Mouse (Mus musculus) monocyte, adult 2 months (primary cell): ENCODE data around the gene Arhgef10l.

Experiments
- DNase-seq, 2 experiments: peaks; one replicate each; pipeline ENCODE4 v3.0.0; 2022; ENCODE audit warnings: low spot score in 2 of 2, low read depth in 1 of 2

Arhgef10l gene

DNA sequence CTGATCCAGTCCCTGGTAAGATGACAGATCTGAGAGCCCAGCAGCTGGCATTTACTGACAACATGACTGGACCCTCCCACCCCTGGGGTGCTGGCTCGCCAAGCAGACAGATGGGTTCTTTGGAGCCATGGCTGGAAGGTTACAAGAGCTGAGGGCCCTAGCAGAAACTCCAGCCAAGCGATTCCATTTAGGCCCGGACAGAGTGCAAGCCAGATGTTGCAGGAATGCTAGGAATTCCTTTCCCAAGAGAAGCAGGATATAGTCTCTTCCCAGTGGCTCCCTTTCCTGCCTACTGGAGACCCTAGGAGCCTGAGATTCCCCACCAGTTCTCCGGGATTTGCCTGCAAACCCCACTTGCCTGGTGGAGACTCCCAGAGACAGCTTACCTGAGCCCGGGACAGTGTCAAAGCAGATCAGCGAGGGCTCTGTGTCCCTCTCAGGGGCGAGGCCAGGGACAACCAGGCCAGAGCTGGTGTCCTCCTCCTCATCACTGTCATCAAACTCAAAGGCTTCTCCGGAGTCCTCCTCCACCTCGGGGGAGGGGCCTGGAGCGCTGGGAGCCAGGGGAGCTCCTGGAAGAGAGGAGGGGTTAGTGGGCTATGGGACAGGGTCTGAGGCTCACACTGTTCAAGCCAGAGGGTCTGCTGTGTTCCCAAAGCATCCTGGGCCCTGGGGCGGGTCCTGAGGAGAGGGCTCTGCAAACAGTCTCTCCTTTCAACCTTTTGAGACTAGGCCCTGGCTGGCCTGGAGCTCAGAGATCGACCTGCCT lies 54.8 kb downstream of the Arhgef10l start:
- DNase-seq, result no peak

- no peak for DNase-seq
Observed at GRCm38 (mm10) chr4:140608228-140608720, 57.5 kb downstream of the Arhgef10l start.

GRCm38 (mm10) chr4:140606779-140607178 lies 59.0 kb downstream of the Arhgef10l start:
- DNase-seq, result no peak

GRCm38 (mm10) chr4:140606197-140606596 lies 59.6 kb downstream of the Arhgef10l start:
- DNase-seq, result no peak

DNA sequence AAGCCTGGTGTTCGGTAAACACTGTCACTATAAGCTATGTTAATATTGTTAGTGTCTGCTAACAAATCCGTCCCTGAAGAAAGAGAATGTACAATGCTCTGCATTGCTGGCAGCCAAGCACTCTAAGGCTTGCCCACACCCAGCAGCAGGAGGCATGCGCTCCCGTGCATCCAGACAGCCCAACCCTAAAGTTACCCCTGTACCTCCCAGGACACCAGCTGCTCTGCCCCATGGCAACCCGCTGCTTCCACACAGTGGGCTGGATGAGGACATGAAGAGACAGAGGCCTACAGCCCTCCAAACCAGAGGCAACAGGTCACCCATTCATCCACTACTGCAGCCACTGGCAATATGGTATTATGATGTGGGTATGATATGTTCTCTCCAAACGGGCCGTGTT lies 60.0 kb downstream of the Arhgef10l start:
- no peak for DNase-seq

DNA sequence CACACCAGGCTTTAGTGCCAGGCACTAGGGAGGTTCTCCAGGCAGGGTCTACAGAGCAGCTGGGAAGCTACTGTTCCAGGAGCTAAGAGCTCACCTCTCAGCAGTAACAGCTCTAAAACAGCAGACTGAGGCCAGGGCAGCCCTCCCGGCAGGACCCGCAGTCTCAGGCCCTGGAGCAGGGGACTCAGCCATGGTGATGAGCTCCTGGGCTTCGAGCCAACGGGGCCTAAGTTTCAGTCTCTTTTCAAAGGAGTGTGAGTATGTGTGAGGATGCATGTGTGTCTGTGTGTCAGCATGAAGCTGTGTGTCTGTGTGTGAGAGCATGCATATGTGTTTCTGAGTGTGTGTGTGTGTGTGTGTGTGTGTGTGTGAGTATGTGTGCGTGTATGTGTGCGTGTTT lies 60.6 kb downstream of the Arhgef10l start:
- no peak for DNase-seq

DNA sequence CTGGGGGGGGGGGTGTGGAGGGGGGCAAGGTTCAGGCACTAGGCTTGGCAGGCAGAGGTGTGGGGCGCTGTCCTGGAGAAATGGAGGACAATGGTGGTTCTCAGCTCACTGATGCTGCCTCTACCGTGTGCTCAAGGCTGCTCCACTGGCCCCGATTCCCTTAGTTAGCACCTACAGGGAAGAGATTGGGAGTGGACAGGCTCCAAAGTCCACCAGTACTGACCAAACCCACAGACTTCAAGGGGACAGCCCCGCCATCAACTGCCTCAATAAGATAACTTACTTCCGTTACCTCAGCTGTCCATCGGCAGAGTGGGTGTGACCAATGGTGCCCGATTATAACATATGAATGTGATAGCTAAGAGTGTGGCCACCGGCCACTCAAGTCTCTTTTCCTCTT lies 61.3 kb downstream of the Arhgef10l start:
- no peak for DNase-seq

DNA sequence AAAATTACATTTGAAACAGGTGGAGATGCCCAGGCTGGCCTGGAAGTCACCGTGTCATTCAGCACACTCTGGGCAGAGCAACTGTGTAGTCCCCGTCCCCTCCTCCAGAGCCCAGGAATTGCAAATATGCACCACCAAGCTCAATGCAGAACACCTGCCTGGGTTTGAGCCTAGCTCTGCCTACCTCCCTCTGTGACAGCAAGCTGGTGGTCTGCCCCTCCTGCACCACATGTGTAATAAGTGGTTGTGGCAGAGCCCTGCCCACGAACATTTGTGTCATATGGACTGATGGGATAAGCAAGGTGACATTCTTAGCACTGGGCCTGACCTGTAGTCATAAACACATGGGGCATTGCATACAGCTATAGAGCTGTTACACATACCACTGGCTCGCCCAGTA lies 63.8 kb downstream of the Arhgef10l start:
- DNase-seq, result no peak

- DNase-seq, result no peak
Observed at GRCm38 (mm10) chr4:140601153-140601552, 64.7 kb downstream of the Arhgef10l start.

- DNase-seq, result no peak
Observed at GRCm38 (mm10) chr4:140598846-140599245, 67.0 kb downstream of the Arhgef10l start.

DNA sequence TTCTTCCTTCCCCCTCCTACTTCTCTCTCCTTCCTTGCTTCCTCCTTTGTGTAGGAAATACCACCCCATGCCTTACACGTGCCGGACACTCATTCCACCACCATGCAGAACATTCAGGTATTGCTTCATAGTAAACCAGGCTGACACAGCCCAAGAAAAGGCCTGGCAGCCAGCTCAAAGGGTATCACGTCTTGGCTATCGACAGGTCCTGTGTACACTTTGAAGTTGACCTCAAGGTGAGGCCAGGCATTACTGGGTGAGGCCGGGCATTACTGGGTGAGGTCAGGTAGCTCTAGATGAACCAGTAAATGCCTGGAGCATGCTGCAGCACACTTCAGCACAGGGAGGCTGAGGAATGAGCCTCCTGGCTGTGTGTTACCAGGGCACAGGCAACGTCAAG lies 67.9 kb downstream of the Arhgef10l start:
- no peak for DNase-seq

DNA sequence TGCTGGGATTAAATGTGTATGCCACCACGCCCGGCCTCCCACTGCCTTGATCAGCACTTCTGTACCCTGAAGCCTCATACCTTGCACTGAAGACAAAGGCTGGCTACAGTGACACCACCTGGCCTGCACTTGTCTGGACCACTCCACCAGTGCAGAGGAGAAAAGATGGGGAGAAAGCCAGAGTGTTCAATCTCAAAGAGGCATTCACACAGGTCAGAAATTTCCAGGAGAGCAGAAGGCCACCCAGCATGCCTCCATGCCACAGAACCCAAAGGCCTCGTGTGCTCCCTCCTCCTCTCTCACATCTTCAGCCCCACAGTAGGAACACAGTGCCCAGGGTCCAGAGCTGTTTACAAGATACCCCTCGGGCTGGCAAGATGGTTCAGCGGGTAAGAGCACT lies 68.4 kb downstream of the Arhgef10l start:
- no peak for DNase-seq

- no peak for DNase-seq
Observed at GRCm38 (mm10) chr4:140593771-140594505, 71.9 kb downstream of the Arhgef10l start.

DNA sequence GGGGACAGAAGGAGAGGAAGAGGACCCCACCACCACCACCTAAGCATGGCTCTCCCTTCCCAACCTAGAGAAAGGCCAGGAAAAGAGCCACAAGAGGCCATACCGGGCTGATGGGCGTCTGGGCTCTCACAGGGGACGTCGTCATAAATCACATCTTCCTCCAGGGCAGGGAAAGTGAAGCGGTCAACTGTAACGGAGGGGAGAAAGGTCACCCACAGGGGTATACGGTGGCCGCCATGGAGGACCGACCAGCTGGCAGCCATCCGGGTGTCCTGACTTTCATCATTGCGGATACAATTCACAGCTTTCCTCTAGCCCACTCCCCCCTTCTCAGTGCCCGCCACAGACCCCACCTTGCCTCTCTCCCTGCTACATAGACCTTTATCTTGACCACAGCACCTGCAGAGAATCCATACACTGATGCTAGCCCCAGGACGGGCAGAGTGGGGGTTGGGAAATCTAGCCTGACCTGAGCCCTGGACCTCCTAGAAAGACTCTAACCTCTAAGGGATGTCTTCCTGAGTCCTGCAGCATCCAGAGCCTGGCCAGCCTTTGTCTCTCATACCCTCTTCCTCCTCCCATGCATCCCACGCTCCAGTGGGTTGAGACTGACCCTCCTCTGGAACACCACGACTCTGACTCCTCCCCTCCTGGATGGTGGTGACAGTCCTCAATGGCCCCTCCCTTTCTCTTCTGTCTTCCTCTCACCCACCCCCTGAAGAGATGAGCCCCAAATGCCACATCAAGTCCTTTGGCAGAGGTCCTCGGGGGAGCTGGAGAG lies 72.6 kb downstream of the Arhgef10l start:
- DNase-seq, result no peak

GRCm38 (mm10) chr4:140592217-140592759 lies 73.5 kb downstream of the Arhgef10l start:
- peak; percentile 52 to 70 for DNase-seq

DNA sequence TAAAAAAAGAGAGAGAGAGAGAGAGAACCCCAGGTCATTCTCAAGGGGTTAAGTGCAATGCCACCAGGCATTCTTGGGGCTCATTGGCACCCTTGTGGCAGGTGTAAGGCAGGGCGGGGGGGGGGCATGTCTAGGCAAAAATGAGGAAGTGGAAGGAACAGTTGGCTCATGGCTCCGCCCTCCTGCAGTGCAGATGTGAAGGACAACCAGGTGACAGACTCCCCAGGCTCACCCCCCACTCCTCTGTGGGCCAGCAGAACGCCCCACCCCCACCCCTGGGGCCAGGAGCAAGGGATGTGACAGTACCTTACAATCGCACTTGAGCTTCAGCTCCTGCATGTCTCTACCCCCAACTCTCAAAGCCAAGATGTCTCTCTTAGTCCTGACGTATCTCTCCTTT lies 79.3 kb downstream of the Arhgef10l start:
- no peak for DNase-seq

DNA sequence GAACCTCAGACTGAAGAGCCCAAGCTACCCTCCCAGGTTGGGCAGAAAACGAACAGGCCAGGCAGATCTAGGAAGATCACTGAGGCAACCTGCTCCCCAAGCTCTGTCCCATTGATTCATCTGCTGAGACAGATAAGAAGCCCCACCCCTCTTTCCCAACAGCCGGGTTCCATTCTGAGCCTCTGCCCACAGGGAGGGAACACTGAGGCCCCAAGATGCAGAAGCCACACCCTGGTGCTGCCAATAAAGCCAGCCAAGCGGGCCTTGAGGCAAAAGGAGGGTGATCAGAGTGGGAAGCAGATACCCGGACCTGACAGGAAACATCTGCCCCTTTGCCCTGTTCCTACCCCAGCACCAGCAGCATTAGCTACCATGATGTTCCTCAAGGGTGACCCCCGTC lies 81.6 kb downstream of the Arhgef10l start:
- DNase-seq, result peak; percentile 32 to 33

- DNase-seq, result peak; percentile 45 to 56
Observed at GRCm38 (mm10) chr4:140582390-140583088, 83.3 kb downstream of the Arhgef10l start.

- peak; percentile 30 to 63 for DNase-seq
Observed at GRCm38 (mm10) chr4:140581730-140582389, 84.0 kb downstream of the Arhgef10l start.

GRCm38 (mm10) chr4:140581341-140581729 lies 84.5 kb downstream of the Arhgef10l start:
- DNase-seq, result no peak
